Mouse (Mus musculus): ENCODE measurements around the gene Ace2.

Ace2 gene

DNA sequence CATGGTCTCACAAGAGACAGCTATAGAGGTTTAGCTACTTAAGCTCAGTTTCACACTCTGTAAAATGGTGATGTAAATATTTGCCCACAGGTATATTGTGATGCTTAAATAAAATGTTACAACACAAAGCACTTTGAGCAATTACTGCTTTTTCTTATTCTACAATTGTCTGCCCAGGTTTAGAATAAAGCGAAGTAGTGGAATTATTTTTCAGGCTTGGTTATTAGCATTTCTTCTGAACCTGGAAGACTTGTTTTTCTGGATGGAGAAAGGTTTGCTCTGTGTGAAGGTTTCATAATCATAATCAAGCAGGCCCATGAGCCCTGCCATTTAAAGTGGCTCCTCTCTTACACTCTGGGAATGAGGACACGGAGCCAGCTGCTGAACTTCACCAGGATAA lies at the start of gene Ace2:
Gene Ace2, plus strand, starts transcription at position 301 of the 400 bp plus-strand sequence.
- DNase-seq (ENCODE audit: low spot score), result no peak

DNA sequence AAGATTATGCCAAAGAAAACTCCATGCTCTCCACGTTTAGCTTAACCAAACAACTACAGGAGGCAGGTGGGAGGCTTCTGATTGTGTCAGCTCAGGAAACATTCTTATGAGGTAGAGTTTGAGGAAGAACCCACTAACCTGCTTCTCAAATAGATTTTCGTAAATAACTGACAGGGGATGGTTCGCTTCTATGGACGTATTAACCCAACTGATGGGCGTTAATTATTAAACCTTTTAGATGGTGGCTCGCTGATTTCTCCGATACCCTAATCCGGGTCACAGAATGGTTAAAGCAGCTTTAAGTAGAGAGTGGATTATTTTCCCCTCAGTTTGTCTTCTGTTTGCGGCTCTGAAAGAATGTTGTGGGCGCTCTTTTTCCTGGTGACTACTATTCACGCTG lies 49.2 kb upstream of the Ace2 start:
- no peak for DNase-seq (ENCODE audit: low spot score)

DNA sequence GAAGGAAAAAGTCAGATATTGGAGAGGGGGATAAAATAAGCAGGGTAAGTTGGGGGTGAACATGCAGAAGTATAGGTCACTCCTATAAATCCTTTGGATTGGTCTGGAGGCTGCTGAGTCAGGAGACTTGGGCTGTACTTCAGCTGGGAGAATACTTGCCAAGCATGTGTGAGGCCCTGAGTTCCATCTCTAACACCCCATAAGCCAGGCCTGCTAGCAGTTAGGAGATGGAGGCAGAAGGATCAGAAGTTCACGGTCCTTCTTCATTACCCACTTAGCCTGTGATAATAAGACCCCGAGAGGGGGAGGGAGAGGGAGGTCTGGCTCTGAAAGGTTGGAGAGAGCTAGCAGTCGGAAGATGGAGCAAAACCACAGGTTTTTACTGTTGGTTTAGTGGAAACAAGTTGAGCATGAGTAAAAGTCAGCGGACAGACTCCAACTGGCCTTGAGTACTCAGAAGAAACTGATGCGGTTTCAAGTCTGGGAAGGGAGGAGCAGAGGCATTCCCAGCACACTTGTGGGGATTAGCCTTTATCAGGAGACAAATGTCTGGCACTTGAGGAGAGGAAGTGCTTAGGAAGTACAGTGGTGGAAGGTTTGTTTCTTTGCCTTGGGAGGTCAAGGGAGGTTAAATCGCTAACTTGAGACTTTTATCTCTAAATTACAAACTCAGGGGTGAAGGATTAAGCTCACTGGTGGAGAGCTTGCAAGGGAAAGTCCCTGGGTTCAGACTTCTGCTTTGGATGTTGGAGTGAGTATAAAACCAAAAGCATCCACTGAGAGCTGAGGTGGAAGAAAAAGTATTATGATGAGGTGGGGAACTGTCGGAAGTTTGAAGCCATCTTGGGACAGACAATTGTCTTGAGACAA lies 46.6 kb upstream of the Ace2 start:
- DNase-seq (ENCODE audit: low spot score), result peak; percentile 44

DNA sequence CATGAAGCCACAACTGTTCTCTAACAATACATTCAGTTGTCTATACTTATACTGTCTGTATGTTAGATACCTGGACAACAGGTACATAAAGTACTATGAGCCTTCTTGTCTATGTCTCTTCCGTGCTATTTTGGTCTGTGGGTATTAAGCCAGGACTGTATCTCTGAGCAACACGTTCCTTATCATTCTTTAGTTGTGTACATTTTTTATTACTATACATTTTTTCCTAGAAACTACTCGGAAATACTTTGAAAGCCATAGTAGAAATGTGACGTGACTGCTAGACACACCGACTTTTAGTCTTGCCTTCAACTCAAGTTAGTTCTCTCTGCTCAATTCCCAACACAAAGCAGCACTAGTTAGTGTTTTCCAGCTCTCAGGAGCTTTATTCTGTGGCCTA lies 45.7 kb upstream of the Ace2 start:
- no peak for DNase-seq (ENCODE audit: low spot score)

DNA sequence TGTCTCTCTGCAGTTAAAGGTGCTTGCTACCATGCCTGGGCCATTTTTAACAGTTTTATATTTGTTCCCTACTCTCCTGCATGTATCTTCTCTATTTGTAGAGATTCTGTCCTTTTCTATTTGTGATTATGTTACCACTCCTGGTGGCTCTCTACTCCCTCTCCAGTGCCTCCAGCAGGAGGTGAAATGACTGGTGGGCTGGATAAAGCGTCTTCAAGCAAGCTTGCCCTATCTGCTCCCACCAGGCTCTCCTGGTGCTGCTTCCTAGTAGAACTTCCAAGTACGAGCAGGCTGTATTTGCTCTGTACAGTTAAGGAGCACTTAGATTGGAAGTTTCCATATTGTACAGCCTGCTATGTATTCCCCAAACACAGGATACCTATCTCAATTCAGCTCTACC lies 43.3 kb upstream of the Ace2 start:
- DNase-seq (ENCODE audit: low spot score), result no peak

DNA sequence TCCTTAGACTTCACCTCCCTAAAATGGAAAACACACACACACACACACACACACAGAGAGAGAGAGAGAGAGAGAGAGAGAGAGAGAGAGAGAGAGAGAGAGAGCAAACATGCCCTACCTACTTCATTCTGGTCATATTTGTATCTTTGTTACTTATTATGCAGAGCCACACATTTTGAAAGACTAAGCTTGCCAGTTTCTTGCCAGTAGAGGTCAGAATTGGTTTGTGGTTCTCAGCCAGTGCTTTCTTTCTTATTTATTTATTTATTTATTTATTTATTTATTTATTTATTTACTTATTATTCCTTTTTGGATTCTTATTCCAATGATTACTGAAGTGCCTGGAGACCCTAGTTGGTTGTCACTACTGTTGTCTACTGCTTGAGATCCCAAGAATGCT lies 37.6 kb upstream of the Ace2 start:
- no peak for DNase-seq (ENCODE audit: low spot score)

DNA sequence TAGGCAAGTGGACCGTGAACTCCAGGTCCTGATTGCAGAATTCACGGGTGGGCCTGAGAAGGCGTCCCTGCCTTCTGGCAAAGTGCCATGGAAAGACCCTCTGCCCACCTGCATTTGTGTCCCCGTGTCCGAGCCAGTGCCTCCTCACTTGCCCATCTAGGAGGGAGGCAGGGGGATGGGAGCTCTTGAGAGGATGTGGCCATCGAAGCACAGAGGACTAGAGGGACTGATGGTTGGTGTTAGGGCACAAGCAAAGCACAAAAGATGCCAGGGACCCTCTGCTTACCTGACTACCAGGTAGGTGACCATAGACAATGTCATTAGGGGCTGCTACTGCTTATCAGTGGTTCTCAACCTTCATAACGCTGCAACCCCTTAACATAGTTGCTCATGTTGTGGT lies 36.9 kb upstream of the Ace2 start:
- no peak for DNase-seq (ENCODE audit: low spot score)

DNA sequence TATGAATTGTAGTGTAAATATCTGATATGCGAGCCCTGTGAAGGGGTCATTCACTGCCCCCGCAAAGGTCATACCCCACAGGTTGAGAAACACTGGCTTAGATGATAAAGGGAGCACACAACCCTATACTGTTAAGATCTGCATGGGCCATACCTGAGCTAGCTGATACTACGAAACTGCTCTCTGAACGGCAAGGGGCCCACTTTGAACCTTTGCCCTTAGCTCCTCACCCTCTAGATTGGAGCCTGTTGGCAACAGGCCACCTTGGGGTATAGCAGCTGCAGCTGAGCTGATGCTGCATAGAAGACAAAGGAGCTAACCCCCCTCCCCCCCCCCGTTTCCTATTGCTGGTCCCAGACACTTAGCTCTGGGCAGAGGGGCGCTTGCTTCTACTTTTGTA lies 36.5 kb upstream of the Ace2 start:
- DNase-seq (ENCODE audit: low spot score), result no peak

DNA sequence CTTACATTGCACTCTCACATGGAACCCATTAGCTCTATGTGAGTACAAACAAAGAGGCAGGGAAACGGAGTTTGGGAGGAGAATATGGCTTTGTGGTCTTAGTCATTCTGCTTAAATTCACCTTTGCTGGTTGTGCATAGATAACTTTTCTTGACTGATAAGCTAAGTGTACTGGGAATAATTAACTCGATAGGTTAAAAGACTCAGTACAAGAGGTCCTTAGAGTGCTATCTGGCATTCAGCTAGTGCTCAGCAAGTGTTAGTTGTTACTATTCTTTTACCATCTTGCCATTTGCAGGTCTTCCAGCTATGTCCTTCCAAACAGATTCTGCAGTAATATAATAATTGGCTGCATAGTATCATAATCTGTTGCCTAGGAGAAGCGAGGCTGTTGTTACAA lies 28.0 kb upstream of the Ace2 start:
- no peak for DNase-seq (ENCODE audit: low spot score)

DNA sequence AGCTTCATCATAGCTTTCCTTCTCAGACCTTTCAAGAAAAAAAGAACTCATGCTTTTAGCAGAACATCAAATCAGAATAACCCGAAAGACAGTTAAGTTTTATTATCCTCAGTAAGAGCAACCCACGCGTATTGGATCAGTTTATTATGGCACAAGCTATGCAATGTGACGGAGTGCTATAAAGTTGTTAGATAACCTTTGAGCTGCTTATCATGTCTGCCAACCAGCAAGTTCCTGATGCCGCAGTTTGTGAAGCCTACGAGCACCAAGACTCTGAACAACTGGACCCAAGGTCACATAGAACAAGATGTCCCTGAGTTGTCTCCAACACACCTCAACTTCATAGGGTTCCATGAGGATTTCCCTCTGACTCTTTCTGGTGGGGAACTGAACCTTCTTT lies 25.4 kb upstream of the Ace2 start:
- no peak for DNase-seq (ENCODE audit: low spot score)

DNA sequence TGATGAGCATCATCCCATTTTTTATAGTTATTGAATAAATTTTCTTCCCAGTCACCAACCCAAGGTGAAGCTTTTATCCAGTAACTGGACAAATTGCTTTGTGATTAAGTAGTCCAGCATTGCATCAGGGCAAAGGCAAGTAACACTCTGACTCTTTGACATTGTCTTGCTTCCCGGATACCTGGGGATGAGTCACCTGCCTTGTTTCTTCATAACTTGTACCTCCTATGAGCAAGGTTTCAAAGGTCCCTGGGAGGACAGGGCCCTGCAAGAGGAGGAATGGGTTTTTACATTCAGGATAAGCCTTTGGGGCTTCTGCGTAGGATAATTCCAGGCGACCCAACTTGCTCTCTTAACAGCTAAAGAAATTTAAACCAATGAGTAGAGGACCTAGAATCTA lies 15.2 kb upstream of the Ace2 start:
- DNase-seq (ENCODE audit: low spot score), result no peak

DNA sequence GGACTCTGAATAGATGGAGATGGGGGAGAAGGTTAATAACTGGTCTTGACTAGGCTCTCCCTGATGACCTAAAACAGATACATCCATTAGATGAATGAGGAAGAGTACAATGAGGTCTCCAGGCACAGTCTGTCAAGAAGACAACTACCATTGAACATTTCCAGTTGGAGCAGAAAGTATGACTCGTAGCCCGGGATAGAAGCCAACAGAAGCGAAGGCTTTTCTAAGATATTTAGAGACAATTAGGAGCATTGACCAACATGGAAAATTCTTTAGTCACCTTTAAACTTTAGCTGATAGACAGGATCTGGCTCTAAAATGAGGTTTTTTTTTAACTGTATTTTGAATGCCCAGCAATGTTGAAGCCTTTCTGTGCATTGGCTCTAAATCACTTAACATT lies 5.6 kb upstream of the Ace2 start:
- no peak for DNase-seq (ENCODE audit: low spot score)

DNA sequence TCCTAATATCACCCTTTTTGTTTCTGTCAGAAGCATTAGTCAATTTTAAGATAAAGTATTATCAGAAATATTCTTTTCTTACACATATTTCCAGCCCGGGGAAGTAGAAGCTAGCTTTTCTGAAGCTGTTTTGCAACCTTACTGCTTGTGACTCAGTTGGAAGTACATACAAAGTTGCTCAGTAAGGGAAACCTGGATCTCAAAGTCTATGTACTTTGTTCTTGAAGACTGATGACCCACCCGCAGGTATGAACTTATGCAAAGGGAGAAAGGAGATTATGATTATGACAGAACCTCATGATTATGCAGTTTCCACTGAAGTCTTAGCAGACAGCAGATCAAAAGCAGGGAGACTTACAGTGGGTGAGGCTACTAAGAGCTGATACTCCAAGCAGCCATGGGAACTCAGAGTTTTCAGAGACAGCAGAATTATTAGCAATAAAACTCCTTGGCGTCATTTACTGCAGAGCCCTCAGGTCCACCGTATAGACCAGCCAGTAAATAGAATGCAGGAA lies 3.8 kb upstream of the Ace2 start:
- no peak for DNase-seq (ENCODE audit: low spot score)

DNA sequence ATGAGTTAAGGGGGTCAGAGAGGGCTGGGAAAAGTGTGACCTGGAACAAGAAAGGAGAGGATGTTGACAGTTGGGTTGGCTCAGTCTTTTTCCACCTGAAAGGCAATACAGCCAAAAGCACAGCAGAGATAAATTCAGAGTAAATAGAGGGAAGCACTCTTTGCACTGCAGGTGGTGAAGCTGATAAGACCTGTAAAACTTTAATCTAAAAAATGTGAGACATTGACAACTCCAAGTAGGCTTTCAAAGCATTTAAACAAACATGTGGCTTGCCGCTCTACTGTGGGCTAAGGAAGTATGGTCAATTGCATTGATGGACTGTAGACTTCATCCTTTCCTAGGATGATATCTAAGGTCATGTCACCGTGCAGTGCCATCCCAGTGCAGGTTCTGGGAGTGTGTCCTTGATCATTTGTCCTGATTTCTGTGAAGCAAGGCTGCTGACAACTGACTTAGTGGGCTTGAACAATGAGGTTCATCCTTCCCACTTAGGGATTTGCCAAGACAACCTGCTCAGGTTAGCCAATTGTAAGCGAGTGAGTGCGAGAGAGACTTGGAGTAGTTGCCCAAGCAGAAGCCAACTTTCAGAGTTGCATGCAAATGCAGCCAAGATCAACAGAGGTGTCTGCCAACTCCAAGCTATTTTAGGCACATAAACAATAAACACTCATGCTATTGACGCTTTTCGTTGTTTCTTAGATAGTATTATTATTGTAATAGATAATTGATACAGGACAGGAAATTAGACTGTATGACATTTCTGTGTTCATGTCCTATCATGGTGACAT lies 6.5 kb downstream of the Ace2 start:
- no peak for DNase-seq (ENCODE audit: low spot score)

DNA sequence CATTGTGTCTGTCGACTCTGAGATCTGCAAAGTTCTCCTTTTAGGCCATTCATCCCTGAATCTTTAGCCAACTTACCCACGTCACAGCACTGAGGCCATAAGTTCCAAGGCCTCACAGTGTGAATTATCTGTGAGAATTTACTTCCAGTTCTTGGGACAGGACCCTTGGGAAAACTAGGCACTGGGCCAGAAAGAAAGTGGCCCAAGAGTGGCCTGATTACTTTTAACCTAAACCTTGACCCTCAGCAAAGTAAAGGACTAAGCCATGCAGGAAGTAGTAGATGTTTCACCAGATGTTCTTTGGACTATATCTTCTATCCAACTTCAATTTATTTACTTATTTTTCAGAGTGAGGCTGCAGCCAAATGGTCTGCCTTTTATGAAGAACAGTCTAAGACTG lies 13.6 kb downstream of the Ace2 start:
- DNase-seq (ENCODE audit: low spot score), result no peak

DNA sequence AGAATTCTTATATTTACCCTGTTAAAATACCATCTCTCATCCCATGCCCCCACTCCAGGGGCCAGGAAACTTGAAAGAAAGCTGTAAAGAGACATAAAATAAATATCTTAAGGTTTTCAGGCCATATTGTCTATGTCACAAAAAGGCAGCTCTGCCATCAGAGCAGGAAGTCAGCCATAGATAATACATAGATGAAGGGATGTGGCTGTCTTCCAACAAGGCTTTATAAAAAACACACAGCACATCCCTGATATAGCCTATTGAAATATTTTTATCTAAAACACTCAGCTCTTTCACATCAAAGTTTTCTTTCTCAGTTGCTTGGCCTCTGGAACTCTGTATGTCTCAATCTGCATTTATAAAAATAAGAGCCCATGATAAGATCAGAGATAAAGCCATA lies 14.5 kb downstream of the Ace2 start:
- no peak for DNase-seq (ENCODE audit: low spot score)

DNA sequence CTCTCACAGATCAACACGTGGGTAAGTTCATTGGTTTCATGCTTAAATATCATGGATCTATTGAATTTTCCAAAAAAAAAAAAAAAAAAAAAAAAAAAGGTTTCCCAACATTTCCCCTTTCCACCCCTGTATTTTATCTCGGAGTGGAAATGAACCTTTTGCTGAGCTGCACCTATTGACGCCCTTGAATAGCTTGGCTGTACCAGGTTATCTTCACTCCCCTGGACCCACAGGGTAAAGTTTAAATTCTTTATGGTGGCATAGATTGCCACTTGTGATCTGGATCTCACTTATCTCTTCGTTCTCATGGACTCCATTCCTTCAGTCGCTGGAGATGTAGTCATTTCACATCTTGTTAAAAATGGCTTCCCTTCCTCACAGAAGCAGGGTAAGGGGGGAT lies 15.5 kb downstream of the Ace2 start:
- DNase-seq (ENCODE audit: low spot score), result no peak

DNA sequence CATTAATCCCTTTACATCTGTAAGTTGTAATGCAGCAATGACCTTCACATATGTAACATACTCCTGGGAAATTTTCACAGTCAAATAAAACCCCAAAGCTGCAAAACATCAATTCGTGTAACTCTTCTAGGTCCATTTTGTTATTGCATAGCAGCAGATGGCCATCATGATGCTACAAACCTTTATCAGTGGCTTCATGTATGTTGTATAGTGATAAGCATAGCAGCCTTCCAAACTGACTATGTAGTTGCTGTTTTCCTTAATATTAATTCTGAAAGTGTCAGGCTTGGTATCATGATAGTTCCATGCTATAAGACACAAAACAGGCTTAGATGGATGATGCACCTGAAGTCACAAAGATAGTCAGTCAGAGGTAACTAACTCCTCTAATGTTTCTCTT lies 25.5 kb downstream of the Ace2 start:
- DNase-seq (ENCODE audit: low spot score), result no peak

DNA sequence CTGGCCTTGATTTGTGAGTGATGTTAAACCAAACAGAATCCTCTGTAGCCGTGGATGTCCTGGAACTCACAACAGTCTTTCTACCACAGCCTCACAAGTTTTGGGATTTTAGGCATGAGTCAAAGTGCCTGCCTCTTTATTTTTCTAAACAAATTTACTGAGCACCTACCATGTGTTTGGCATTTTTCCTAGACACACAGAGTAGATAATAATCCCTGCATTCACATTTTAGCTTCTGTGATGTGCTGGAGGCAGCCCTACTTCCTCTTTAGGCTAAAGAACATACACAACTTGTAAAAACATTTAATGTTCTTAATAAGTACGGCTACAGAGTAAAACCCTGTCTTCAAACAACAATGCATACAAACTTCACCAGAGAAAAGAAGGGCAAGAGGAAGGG lies 31.9 kb downstream of the Ace2 start:
- DNase-seq (ENCODE audit: low spot score), result no peak

DNA sequence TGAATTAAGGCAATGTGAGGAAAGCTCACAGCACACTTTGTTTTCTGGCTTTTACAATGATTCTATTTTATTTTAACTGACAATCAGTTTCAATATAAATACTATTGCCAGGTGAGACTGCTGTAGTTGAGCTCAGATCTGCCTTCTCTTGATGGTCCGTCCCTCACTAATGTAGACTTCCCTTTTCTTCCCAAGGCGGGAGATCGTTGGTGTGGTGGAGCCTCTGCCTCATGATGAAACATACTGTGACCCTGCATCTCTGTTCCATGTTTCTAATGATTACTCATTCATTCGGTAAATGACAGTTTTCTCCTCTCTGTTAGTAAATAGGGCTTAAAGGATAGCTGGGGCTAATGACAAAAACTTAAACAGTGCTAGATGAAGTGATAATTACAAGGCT lies 34.7 kb downstream of the Ace2 start:
- no peak for DNase-seq (ENCODE audit: low spot score)

DNA sequence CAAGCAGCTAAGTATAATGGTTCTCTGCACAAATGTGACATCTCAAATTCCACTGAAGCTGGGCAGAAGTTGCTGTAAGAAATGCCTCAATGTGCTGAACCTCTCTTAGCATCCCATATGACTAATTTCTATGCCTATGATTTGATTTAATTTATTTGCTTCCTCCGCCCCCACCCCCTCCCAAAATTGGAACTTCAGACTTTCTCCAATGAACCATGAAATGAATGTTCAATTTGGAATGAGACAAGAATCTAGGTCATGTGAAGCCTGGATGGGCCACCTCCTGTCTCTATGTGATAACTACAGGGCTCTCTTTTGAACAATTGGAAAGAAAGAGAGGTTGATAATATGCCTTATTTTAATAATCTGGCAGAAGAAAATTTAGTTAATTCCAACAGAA lies 36.2 kb downstream of the Ace2 start:
- DNase-seq (ENCODE audit: low spot score), result no peak

DNA sequence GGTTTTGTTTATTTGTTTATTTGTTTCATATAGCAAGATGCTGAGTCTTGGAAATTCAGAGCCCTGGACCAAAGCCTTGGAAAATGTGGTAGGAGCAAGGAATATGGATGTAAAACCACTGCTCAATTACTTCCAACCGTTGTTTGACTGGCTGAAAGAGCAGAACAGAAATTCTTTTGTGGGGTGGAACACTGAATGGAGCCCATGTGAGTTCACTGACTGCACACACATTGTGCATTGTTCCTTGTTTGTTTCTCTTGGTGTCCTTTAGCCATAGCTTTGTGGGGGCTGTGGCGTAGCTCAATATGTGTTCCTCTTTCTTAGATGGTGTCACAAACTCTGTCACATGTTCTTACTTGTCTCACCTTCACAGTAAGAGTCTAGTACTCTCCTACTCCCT lies 36.6 kb downstream of the Ace2 start:
- no peak for DNase-seq (ENCODE audit: low spot score)

DNA sequence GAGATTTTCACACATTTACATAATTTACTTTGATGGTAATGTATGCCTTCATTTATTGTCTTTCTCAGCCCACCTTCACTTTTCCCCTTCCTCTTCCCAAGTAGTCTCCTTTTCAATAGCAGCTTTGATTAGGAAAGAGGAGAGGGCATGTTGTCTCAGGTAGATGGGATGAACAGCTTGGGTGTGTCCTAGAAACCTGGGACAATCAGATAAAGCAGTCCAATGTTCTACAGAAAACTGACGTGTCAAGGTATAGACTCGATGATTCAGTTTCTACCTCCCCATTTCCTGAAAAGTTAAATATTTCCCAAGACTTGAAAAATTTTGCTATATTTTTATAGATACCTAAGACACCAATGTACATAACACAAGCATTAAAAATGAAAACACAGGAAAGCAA lies 39.7 kb downstream of the Ace2 start:
- DNase-seq (ENCODE audit: low spot score), result no peak
